Mouse (Mus musculus) intestine, postnatal 0 days (tissue): ENCODE measurements around the gene Map2k7. TPM values are rescaled to one million over a fixed set of nuclear protein-coding genes. Genes with fewer than 3 reads are reported as not detected.

Experiments
- ATAC-seq: fragments of 200-750 bp; cut with Nextera tagmentation; 2 replicates; pipeline ENCODE4 v1.8.0; 2017; ENCODE audit warnings: mild to moderate bottlenecking, moderate TSS enrichment, moderate library complexity
- H3K27ac ChIP-seq: fragments of 300-500 bp; sonication (generic); 2 replicates; pipeline ENCODE4 v1.5.1; 2014; ENCODE audit warnings: mild to moderate bottlenecking, low read depth, low read length, moderate library complexity
- H3K27me3 ChIP-seq: fragments of 300-500 bp; sonication (generic); replicated peaks from 2 replicates; pipeline ENCODE4 v1.6.1; 2014; ENCODE audit warnings: low read length, mixed read lengths; ENCODE audit not compliant: control insufficient read depth, insufficient read depth
- H3K36me3 ChIP-seq: fragments of 300-500 bp; sonication (generic); 2 replicates; pipeline ENCODE4 v1.6.1; 2014; ENCODE audit warnings: mild to moderate bottlenecking, moderate library complexity; ENCODE audit not compliant: control insufficient read depth, insufficient read depth
- H3K4me1 ChIP-seq: fragments of 300-500 bp; sonication (generic); replicated peaks from 2 replicates; pipeline ENCODE4 v1.6.1; 2014; ENCODE audit warnings: antibody characterized with exemption, low read length, mixed read lengths; ENCODE audit not compliant: control insufficient read depth, insufficient read depth
- H3K4me2 ChIP-seq: fragments of 300-500 bp; sonication (generic); replicated peaks from 2 replicates; pipeline ENCODE4 v1.6.1; 2014; ENCODE audit warnings: low read depth, mild to moderate bottlenecking, moderate library complexity
- H3K4me3 ChIP-seq: fragments of 300-500 bp; sonication (generic); 2 replicates; pipeline ENCODE4 v1.5.1; 2014; ENCODE audit warnings: low read depth, low read length
- H3K9ac ChIP-seq: fragments of 300-500 bp; sonication (generic); 2 replicates; pipeline ENCODE4 v1.6.1; 2014; ENCODE audit warnings: mild to moderate bottlenecking, low read depth, low read length
- H3K9me3 ChIP-seq: fragments of 300-500 bp; sonication (generic); 2 replicates; pipeline ENCODE4 v1.6.1; 2016; ENCODE audit warnings: mixed run types; ENCODE audit not compliant: control insufficient read depth
- CTCF ChIP-seq: sonication (generic); IDR thresholded peaks from 2 replicates; pipeline ENCODE4 v1.5.1; 2016; ENCODE audit warnings: low read depth, mild to moderate bottlenecking, control low read depth, antibody characterized with exemption, moderate library complexity
- WGBS: fragments of 180-500 bp; shearing (Covaris S2); extraction: QIAGEN DNeasy Blood & Tissue Kit; methylation state at CpG from one replicate; pipeline ENCODE4 v1.1.7; 2014; 5-methylcytosine and 5-hydroxymethylcytosine counted together
- polyA plus RNA-seq: library from polyadenylated mRNA; unstranded; fragments of >200 nt; fragmentation: Nextera tagmentation; extraction: Ambion mirVana; gene quantifications from 2 replicates; pipeline ENCODE4 v1.2.1, GENCODE M21; 2015

The Map2k7 gene
- polyA plus RNA-seq, 1 experiment from 2014 or later, result 14.3 TPM

GRCm38 (mm10) chr8:4259125-4259804 is 20.7 kb downstream of the Map2k7 start, which contains the start of gene Ctxn1:
Gene Ctxn1, minus strand, starts transcription at chr8:4259274.
- Histone ChIP-seq H3K4me3 (peak within 1 kb of the TSS; percentile 63), H3K9me3 (no peaks in the 10 kb centered on the region), H3K4me1 (no peaks in the 10 kb centered on the region), H3K9ac (peak within 1 kb of the TSS; percentile 34), H3K27ac (peak within 1 kb of the TSS; percentile 41; the same call in 1 of the 2 replicates), H3K36me3 (peaks cover 59% of the 10 kb centered on the region), H3K4me2 (peak within 1 kb of the TSS; percentile 98), H3K27me3 (no peaks in the 10 kb centered on the region)
- peak; percentile 86 for ATAC-seq
- 7% methylated on average over 31 of the region's 33 CpGs for WGBS
- no peak for TF ChIP-seq CTCF

GRCm38 (mm10) chr8:4259805-4260170 is 21.2 kb downstream of the Map2k7 start:
- peak overlapping the region; percentile 98; the same call in 1 of the 2 replicates for H3K4me2 ChIP-seq
- WGBS, result 89% methylated on average over 4 of the region's 4 CpGs
- no peak overlapping the region for H3K4me3 ChIP-seq
- no peak for ATAC-seq
- no peak overlapping the region for H3K9ac ChIP-seq
- peaks cover 60% of the 10 kb centered on the region for H3K36me3 ChIP-seq
- no peaks in the 10 kb centered on the region for H3K27me3 ChIP-seq
- H3K4me1 ChIP-seq, result no peaks in the 10 kb centered on the region
- TF ChIP-seq CTCF, result no peak
- no peak overlapping the region for H3K27ac ChIP-seq
- no peaks in the 10 kb centered on the region for H3K9me3 ChIP-seq

- no peak for TF ChIP-seq CTCF
Observed at GRCm38 (mm10) chr8:4263105-4263791, 24.7 kb downstream of the Map2k7 start.

GRCm38 (mm10) chr8:4265160-4265914 is 26.8 kb downstream of the Map2k7 start:
- TF ChIP-seq CTCF, result no peak
- no peak for ATAC-seq
- H3K4me1 ChIP-seq, result no peaks in the 10 kb centered on the region
- no peak overlapping the region for H3K27ac ChIP-seq
- H3K4me2 ChIP-seq, result no peak overlapping the region
- 90% methylated on average over 15 of the region's 15 CpGs for WGBS
- H3K27me3 ChIP-seq, result no peaks in the 10 kb centered on the region
- H3K9ac ChIP-seq, result no peak overlapping the region
- H3K36me3 ChIP-seq, result peaks cover 94% of the 10 kb centered on the region
- no peaks in the 10 kb centered on the region for H3K9me3 ChIP-seq
- H3K4me3 ChIP-seq, result no peak overlapping the region

More at GRCm38 (mm10) chr8:4263105-4263791, 24.7 kb downstream of the Map2k7 start:
- ATAC-seq, result no peak
- Histone ChIP-seq H3K4me2 (no peak overlapping the region), H3K4me3 (no peak overlapping the region), H3K9me3 (no peaks in the 10 kb centered on the region), H3K27me3 (no peaks in the 10 kb centered on the region), H3K9ac (no peak overlapping the region), H3K27ac (no peak overlapping the region), H3K4me1 (no peaks in the 10 kb centered on the region), H3K36me3 (peaks cover 81% of the 10 kb centered on the region)
- 88% methylated on average over 8 of the region's 8 CpGs for WGBS

- H3K36me3 ChIP-seq, result peaks cover 90% of the 10 kb centered on the region
- peak; percentile 57; the same call in 1 of the 2 replicates for ATAC-seq
- no peak overlapping the region for H3K4me3 ChIP-seq
- no peak overlapping the region for H3K4me2 ChIP-seq
- peak; percentile 69 for TF ChIP-seq CTCF
- no peaks in the 10 kb centered on the region for H3K9me3 ChIP-seq
- no peaks in the 10 kb centered on the region for H3K27me3 ChIP-seq
- no peak overlapping the region for H3K27ac ChIP-seq
- WGBS, result 78% methylated on average over 15 of the region's 15 CpGs
- H3K4me1 ChIP-seq, result no peaks in the 10 kb centered on the region
- no peak overlapping the region for H3K9ac ChIP-seq
Observed at GRCm38 (mm10) chr8:4267627-4268026, 29.1 kb downstream of the Map2k7 start.

- no peaks in the 10 kb centered on the region for H3K4me1 ChIP-seq
- no peak for ATAC-seq
- H3K27me3 ChIP-seq, result no peaks in the 10 kb centered on the region
- peaks cover 84% of the 10 kb centered on the region for H3K36me3 ChIP-seq
- no peak for TF ChIP-seq CTCF
- H3K9ac ChIP-seq, result no peak overlapping the region
- H3K4me2 ChIP-seq, result no peak overlapping the region
- no peak overlapping the region for H3K4me3 ChIP-seq
- no peaks in the 10 kb centered on the region for H3K9me3 ChIP-seq
- 93% methylated on average over 6 of the region's 6 CpGs for WGBS
- H3K27ac ChIP-seq, result no peak overlapping the region
Observed at GRCm38 (mm10) chr8:4269609-4270008, 31.1 kb downstream of the Map2k7 start.
